In genomic region chr13:120063439-120064089, GRCm38 (mm10) we compare ENCODE assay signal across 20 mouse cellular contexts. TPM values are rescaled to one million over a fixed set of nuclear protein-coding genes. Genes with fewer than 3 reads are reported as not detected.
DNase-seq lines count a peak whose midpoint lies in the region; ATAC-seq and TF ChIP-seq lines count a peak whose summit lies in the region.
"Not testable (repeated sequence)": the region's sequence is repeated elsewhere in the genome, so short reads cannot be mapped to it uniquely, and the experiment has no call there.
"Had no signal": no experiment of that assay in that cellular context is flagged by ENCODE, and none has a peak within 500 bp of the region (broad histone marks: within the 10 kb centered on the region; RNA-seq: fewer than 3 reads in every experiment).

No protein-coding gene starts in this region.

- H3K4me2 ChIP-seq in forebrain, embryonic 14.5 days (ENCODE audit: low read length); intestine, embryonic 14.5 days (ENCODE audit: low read length); limb, embryonic 13.5 days (replicated peaks); lung, postnatal 0 days (replicated peaks; ENCODE audit: low read depth, low read length); midbrain, embryonic 15.5 days; neural tube, embryonic 15.5 days: not testable (repeated sequence)

- H3K4me3 ChIP-seq in forebrain, embryonic 14.5 days (ENCODE audit: low read depth, low read length); intestine, embryonic 14.5 days (ENCODE audit: low read depth, low read length); limb, embryonic 13.5 days; lung, postnatal 0 days (ENCODE audit: low read depth, low read length); midbrain, embryonic 15.5 days; neural tube, embryonic 15.5 days (replicated peaks): not testable (repeated sequence)

- H3K27me3 ChIP-seq in forebrain, embryonic 14.5 days (replicated peaks; ENCODE audit: control insufficient read depth, insufficient read depth, low read length); intestine, embryonic 14.5 days (replicated peaks; ENCODE audit: control insufficient read depth, insufficient read depth, low read length); limb, embryonic 13.5 days; lung, postnatal 0 days (replicated peaks; ENCODE audit: insufficient read depth, low read length); midbrain, embryonic 15.5 days (replicated peaks); neural tube, embryonic 15.5 days (replicated peaks): not testable (repeated sequence)

- H3K27ac ChIP-seq in forebrain, embryonic 14.5 days (ENCODE audit: low read depth, low read length); intestine, embryonic 14.5 days (ENCODE audit: low read depth); limb, embryonic 13.5 days; lung, postnatal 0 days (ENCODE audit: low read length); midbrain, embryonic 15.5 days; neural tube, embryonic 15.5 days (replicated peaks): not testable (repeated sequence)

- not testable (repeated sequence) for H3K9me3 ChIP-seq in forebrain, embryonic 14.5 days (replicated peaks; ENCODE audit: control insufficient read depth, low read length); intestine, embryonic 14.5 days (ENCODE audit: control insufficient read depth, low read length); limb, embryonic 13.5 days; lung, postnatal 0 days (ENCODE audit: low read length); midbrain, embryonic 15.5 days; neural tube, embryonic 15.5 days (replicated peaks)

- ATAC-seq in CD4-positive, CD25-positive, alpha-beta regulatory T cell, adult 4 months, result peak; percentile 75
- ATAC-seq in forebrain, embryonic 14.5 days, result peak; percentile 87
- ATAC-seq in hematopoietic stem cell, adult 5-6 weeks (replicated peaks in 1 of 2; ENCODE audit: insufficient read depth in 1 of 2, low FRiP score in 2 of 2, low TSS enrichment in 1 of 2, low read depth in 1 of 2, poor library complexity in 2 of 2, severe bottlenecking in 2 of 2), result peak; percentile 98 to 99
- 0 out of 2 replicates have a peak, but pooled peaks have one; percentile 27 for ATAC-seq in intestine, embryonic 14.5 days (replicated peaks; ENCODE audit: low FRiP score, low TSS enrichment, low read depth)
- ATAC-seq in limb, embryonic 13.5 days (ENCODE audit: low FRiP score, low read depth), result peak; percentile 81
- ATAC-seq in lung, postnatal 0 days, result peak; percentile 17; the same call in 1 of the 2 replicates
- ATAC-seq in midbrain, embryonic 15.5 days (replicated peaks), result peak; percentile 79
- ATAC-seq in neural tube, embryonic 15.5 days (ENCODE audit: low FRiP score), result peak; percentile 59; the same call in 1 of the 2 replicates

- not testable (repeated sequence) for H3K9ac ChIP-seq in forebrain, embryonic 14.5 days (ENCODE audit: low read length); intestine, embryonic 14.5 days (ENCODE audit: low read length); limb, embryonic 13.5 days; lung, postnatal 0 days (replicated peaks; ENCODE audit: low read depth); midbrain, embryonic 15.5 days; neural tube, embryonic 15.5 days (replicated peaks)

- H3K4me1 ChIP-seq in forebrain, embryonic 14.5 days (ENCODE audit: control insufficient read depth, insufficient read depth, low read length); intestine, embryonic 14.5 days (replicated peaks; ENCODE audit: control insufficient read depth, insufficient read depth, low read length); limb, embryonic 13.5 days; lung, postnatal 0 days (ENCODE audit: insufficient read depth, low read depth, low read length); midbrain, embryonic 15.5 days; neural tube, embryonic 15.5 days: not testable (repeated sequence)

- no CpG with 5 or more reads among the region's 22 CpGs for WGBS in forebrain, embryonic 14.5 days
- WGBS in intestine, embryonic 14.5 days, result no CpG with 5 or more reads among the region's 22 CpGs
- WGBS in limb, embryonic 13.5 days, result no CpG with 5 or more reads among the region's 22 CpGs
- no CpG with 5 or more reads among the region's 22 CpGs for WGBS in lung, postnatal 0 days
- WGBS in midbrain, embryonic 15.5 days, result no CpG with 5 or more reads among the region's 22 CpGs
- no CpG with 5 or more reads among the region's 22 CpGs for WGBS in neural tube, embryonic 15.5 days

- not testable (repeated sequence) for DNase-seq in forebrain, embryonic 14.5 days (ENCODE audit: low spot score); intestine, embryonic 14.5 days (ENCODE audit: low spot score); lung, postnatal 0 days (ENCODE audit: low spot score)

- TF ChIP-seq EP300 in lung, postnatal 0 days (IDR thresholded peaks at IDR 0.05), result not testable (repeated sequence)

- not testable (repeated sequence) for H3K36me3 ChIP-seq in forebrain, embryonic 14.5 days (ENCODE audit: control insufficient read depth, insufficient read depth, low read length); intestine, embryonic 14.5 days (ENCODE audit: control insufficient read depth, insufficient read depth, low read length); limb, embryonic 13.5 days; lung, postnatal 0 days (ENCODE audit: insufficient read depth, low read length); midbrain, embryonic 15.5 days (replicated peaks); neural tube, embryonic 15.5 days

- not testable (repeated sequence) for TF ChIP-seq CTCF in lung, postnatal 0 days (IDR thresholded peaks at IDR 0.05)

RNA-seq across cellular contexts. Expression of gene Gm21188, which starts 11.6 kb away (rescaled TPM):
- under 1 TPM; 0.24 TPM for polyA plus RNA-seq in CD4-positive, CD25-positive, alpha-beta regulatory T cell, adult 4 months (2017; shearing (Covaris generic))
- polyA plus RNA-seq in forebrain, embryonic 14.5 days (2014; fragmentation: Nextera tagmentation; extraction: Ambion mirVana), result not detected in 2 replicates
- total RNA-seq in hematopoietic stem cell, adult 5-6 weeks (2017), result 3.9 and 8.6 TPM in 2 replicates
- polyA plus RNA-seq in intestine, embryonic 14.5 days (2014; fragmentation: Nextera tagmentation; extraction: Ambion mirVana), result not detected in 2 replicates
- polyA plus RNA-seq in limb, embryonic 13.5 days (2015; fragmentation: Nextera tagmentation; extraction: Ambion mirVana), result not detected in 2 replicates
- 0.38 and 0.54 TPM in 2 replicates for polyA plus RNA-seq in lung, postnatal 0 days (2015; fragmentation: Nextera tagmentation; extraction: Ambion mirVana)
- not detected in 2 replicates for polyA plus RNA-seq in midbrain, embryonic 15.5 days (2015; fragmentation: Nextera tagmentation; extraction: Ambion mirVana)
- polyA plus RNA-seq in neural tube, embryonic 15.5 days (2015; fragmentation: Nextera tagmentation; extraction: Ambion mirVana), result not detected in 2 replicates
- total RNA-seq: layer of hippocampus, postnatal 25 days; left cerebral cortex, postnatal 14 days; MEL had no signal
- polyA plus RNA-seq: cortical plate, adult 2 months; embryonic facial prominence, embryonic 15.5 days; forebrain, embryonic 10.5 days; heart, embryonic 14.5 days; hindbrain, embryonic 10.5 days; liver, adult 2 months; midbrain, embryonic 10.5 days had no signal

RNA-seq across cellular contexts. Expression of gene Gm36079, which starts 36.8 kb away (rescaled TPM):
- not detected for polyA plus RNA-seq in CD4-positive, CD25-positive, alpha-beta regulatory T cell, adult 4 months (2017; shearing (Covaris generic))
- not detected in 2 replicates for polyA plus RNA-seq in forebrain, embryonic 14.5 days (2014; fragmentation: Nextera tagmentation; extraction: Ambion mirVana)
- total RNA-seq in hematopoietic stem cell, adult 5-6 weeks (2017), result not detected in 2 replicates
- not detected in 2 replicates for polyA plus RNA-seq in intestine, embryonic 14.5 days (2014; fragmentation: Nextera tagmentation; extraction: Ambion mirVana)
- not detected in 2 replicates for polyA plus RNA-seq in limb, embryonic 13.5 days (2015; fragmentation: Nextera tagmentation; extraction: Ambion mirVana)
- not detected in 2 replicates for polyA plus RNA-seq in lung, postnatal 0 days (2015; fragmentation: Nextera tagmentation; extraction: Ambion mirVana)
- not detected in 2 replicates for polyA plus RNA-seq in midbrain, embryonic 15.5 days (2015; fragmentation: Nextera tagmentation; extraction: Ambion mirVana)
- not detected in 2 replicates for polyA plus RNA-seq in neural tube, embryonic 15.5 days (2015; fragmentation: Nextera tagmentation; extraction: Ambion mirVana)
- total RNA-seq: adrenal gland, postnatal 4 days; gastrocnemius, adult 2 months; layer of hippocampus, postnatal 25 days; left cerebral cortex, postnatal 14 days; liver, adult 2 months; MEL had no signal
- polyA plus RNA-seq: cortical plate, adult 2 months; embryonic facial prominence, embryonic 15.5 days; forebrain, embryonic 10.5 days; heart, embryonic 14.5 days; hindbrain, embryonic 10.5 days; liver, adult 2 months; midbrain, embryonic 10.5 days had no signal

Comparison
In these comparisons a context has a peak if more than half of its experiments do, and no peak if none do; other contexts are left out.
1. ATAC-seq: peak in every context shown above with its lines; median percentile 98 in hematopoietic stem cell, adult 5-6 weeks; 87 in forebrain, embryonic 14.5 days; 81 in limb, embryonic 13.5 days; 79 in midbrain, embryonic 15.5 days; 75 in CD4-positive, CD25-positive, alpha-beta regulatory T cell, adult 4 months; 59 in neural tube, embryonic 15.5 days; 27 in intestine, embryonic 14.5 days; 17 in lung, postnatal 0 days.